Mouse (Mus musculus) left cerebral cortex, adult 18-20 months (tissue): ENCODE data around the gene Actr3. TPM values are rescaled to one million over a fixed set of nuclear protein-coding genes. Genes with fewer than 3 reads are reported as not detected.
A peak's percentile ranks its signal among the peaks of the same experiment; 100 is the strongest.
"Not testable (repeated sequence)": the region's sequence is repeated elsewhere in the genome, so short reads cannot be mapped to it uniquely, and the experiment has no call there.

Experiments used
- DNase-seq, 2 experiments: peaks; one replicate each; pipeline ENCODE4 v3.0.0; 2021 to 2022; ENCODE audit warnings: low spot score in 2 of 2, mixed read lengths in 1 of 2
- total RNA-seq, 2 experiments: library from RNA; stranded (reverse); gene quantifications; 2 replicates each; pipeline ENCODE4 v1.2.3; 2021

Gene Actr3
- total RNA-seq, 2 experiments from 2014 or later: 232 to 245 TPM

GRCm38 (mm10) chr1:125441251-125441650 is 5.7 kb upstream of the Actr3 start:
- no peak for DNase-seq

DNA sequence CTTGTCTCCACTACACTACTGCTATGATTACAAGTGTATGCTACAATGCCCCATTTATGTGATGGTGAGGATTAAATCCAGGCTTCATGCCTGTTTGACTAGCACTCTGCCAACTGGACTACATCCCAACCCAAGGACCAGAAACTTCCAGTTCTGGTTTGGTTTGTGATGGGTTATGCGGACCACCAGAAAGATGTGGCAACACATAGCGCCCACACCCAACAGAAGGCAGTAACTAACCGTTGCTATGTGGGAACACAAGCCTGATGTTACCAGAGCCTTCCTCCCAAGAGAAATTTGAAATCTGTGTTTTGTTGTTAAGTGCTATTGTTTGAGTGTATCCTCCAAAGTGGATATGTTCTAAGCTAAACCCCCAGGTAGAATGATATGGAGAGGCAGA is 4.0 kb upstream of the Actr3 start:
- DNase-seq: peak in 1 of 2 experiments; percentile 25

DNA sequence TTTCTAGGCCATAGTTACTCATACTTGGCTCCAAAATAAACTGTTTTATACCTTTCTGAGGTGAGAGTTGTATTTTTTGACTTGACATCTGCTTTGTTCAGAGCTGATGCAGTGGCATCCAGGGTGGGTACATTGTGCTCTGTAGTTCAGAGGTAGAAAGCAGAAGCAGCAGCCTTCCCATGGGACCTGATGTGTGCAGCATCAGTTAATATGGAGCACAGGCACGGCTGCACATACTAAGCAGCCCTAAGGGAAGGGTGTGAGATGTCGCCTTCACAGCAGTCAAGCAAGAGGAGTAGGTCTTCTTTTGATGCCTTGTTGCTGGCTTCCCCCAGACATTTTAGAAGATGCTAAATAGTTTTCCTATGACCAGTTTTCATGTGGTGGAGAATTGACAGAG is 3.3 kb upstream of the Actr3 start:
- DNase-seq: no peak

DNA sequence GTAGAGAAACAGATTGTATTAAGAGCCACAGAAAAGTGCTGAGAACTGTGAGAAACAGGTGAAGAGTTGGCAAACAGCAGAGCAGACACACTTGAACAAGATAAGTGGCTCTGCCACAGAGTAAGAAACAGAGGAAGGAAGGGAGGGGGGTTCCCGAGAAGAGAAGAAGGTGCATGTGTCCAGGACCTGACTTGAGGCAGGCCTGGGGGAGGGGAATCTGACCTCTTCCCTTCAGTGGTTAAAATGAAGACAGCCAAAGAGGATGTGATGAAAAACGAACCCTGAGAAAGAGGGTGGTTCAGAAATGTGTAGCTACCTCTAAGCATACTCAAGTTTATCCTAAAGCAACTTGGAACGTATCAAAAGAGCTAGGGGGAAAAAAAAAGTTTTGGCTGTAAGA is 2.4 kb upstream of the Actr3 start:
- DNase-seq: no peak

GRCm38 (mm10) chr1:125437161-125437560 is 1.6 kb upstream of the Actr3 start:
- no peak for DNase-seq

- DNase-seq: no peak
Measured at GRCm38 (mm10) chr1:125435018-125435368, 534 bp downstream of the Actr3 start.

DNA sequence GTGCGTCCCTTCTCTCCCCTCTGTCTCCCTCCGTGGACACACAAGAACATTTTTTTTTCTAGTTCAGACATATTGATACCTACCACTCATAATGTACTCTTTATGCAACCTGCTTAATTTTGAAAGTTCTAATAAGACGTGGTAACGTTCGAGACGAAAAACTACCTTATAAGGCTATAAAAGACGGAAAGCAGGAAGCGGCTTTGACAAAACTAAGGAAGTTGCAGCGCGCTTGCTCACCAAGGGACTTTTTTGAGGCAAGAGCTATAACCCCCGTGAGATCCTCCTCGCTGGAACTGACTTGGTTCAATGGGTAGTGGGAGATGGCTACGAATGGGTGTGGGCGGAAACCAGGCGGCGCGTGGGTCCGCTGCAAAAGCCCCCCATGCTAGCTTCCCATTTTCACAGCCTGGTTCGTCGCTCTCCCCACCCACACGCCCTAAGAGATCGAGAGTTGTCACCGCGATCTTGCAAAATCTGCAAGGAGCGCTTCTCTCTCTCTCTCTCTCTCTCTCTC is 984 bp downstream of the Actr3 start:
- DNase-seq: peak; percentile 18 to 35

GRCm38 (mm10) chr1:125431286-125431685 is 4.2 kb downstream of the Actr3 start:
- no peak for DNase-seq

GRCm38 (mm10) chr1:125430737-125431136 is 4.8 kb downstream of the Actr3 start:
- DNase-seq: no peak

GRCm38 (mm10) chr1:125429984-125430383 is 5.5 kb downstream of the Actr3 start:
- no peak for DNase-seq

GRCm38 (mm10) chr1:125428315-125428714 is 7.2 kb downstream of the Actr3 start:
- no peak for DNase-seq

- no peak for DNase-seq
Measured at GRCm38 (mm10) chr1:125426387-125427045, 9.0 kb downstream of the Actr3 start.

GRCm38 (mm10) chr1:125419906-125420305 is 15.6 kb downstream of the Actr3 start:
- no peak for DNase-seq

DNA sequence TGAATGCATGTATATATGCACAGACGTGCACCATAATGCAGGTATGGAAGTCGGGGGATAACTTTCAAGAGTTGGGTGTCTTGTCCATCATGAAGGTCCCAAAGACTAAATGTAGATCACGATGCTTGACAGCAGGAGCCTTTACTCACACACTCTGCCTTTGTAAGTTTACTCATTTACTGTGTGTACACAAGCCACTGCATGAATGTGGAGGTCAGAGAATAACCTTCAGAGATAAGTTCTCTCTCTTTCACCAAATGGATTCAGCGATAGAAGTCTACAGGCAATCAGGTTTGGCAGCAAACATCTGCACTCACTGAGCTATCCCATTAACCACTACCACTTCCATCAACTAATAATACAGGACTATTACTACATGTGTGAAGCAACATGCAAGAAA is 16.8 kb downstream of the Actr3 start:
- no peak for DNase-seq

DNA sequence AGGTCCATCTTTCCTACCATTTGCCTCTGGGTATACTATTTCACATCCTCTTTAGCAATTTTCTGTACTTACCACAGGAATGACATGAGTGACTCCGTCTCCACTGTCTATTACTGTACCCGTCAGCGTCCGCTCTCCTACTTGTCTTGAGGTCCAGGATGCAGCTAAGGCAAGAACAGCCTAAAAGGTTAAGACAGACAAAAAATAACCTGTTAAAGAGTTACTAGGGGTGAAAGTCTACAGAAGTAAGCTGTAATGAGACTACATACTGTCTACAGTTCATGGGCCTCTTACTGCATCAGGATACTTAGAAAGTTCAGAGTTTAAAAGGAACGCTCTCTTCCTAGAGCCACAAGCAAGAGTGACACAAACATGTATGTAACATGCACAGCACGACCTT is 28.3 kb downstream of the Actr3 start:
- no peak for DNase-seq

DNA sequence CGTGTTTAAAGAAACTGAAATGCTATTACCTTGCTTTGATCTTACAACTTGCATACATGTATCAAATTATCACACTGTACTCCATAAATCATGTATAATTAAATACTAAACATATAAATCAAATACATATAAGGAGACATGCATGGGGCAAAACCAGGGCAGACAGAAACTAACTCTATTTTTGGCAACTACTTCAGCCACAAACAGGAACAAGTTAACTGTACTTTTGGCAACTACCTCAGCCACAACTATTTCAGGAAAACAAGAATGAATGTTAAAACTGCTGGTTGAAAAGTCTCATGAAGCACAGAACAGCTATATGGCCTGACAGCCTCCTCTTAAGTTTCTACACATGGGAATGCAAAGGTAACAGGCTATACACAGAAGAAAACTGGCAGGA is 40.1 kb downstream of the Actr3 start:
- DNase-seq: no peak

DNA sequence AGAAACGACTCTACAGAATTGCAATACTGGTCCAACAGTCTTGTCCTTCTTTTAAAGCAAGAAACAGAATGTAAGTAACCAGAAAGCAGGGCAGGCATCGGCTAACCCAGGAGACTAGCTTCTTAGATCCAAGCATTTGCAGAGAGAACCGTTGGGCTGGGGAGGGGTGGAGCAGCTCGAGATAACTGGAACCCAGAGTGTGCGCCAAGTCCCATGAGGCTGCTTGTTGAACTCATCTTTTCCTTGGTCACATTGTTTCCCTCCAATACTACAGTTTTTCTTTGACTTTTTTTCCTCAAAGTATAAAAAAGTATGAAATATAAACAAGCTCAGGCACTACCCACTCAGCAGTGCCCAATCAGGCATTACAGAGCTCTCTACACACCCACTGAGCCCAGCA is 42.2 kb downstream of the Actr3 start:
- not testable (repeated sequence) for DNase-seq

GRCm38 (mm10) chr1:125390065-125390754 is 45.3 kb downstream of the Actr3 start:
- DNase-seq: not testable (repeated sequence)

DNA sequence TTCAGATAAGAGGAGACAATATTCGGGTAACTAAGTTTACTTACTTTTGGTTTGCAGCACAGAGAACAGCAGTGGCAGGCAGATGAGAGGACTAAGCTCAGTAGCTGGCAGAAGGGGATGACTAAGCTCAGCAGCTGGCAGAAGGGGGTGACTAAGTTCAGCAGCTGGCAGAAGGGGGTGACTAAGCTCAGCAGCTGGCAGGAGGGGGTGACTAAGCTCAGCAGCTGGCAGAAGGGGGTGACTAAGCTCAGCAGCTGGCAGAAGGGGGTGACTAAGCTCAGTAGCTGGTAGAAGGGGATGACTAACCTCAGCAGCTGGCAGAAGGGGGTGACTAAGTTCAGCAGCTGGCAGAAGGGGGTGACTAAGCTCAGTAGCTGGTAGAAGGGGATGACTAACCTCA is 45.9 kb downstream of the Actr3 start:
- not testable (repeated sequence) for DNase-seq

DNA sequence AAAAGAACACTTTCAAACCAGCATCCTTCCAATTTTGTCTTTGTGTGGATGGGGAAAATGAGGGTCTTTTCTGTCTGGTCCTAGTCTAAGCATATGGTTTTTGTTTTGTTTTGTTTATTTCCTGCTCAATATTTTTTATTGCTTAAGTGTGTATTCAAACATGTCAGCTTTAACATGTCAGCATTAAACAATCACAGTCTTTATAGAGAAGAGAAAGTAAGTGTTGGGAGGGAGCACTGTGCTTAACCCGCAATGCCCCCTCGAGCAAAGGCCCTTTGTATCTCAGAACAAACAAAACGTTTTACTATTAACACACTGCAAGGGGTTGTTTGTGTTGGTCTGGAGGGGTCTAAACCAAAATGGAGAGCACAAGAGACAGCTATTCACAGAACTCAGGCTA is 47.2 kb downstream of the Actr3 start:
- no peak for DNase-seq

DNA sequence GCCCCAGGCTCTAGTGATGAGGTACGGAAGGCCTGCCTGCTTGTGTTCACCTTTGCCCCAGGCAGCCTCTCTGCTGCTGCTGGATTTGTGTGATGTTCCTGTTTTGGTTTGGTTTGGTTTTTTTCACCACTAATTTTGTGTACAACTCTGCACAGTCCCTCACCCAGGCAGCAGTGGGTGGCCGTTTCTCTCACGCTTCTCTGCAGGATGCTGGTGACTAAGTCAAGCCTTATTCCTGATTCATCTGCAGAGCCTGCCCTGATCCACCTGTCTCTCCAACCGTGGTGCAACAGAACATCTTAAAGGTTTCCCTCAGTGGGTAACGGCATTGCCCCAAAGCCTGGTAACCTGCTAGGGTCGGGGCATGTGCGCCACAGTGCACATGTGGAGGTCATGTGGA is 49.3 kb downstream of the Actr3 start:
- DNase-seq: peak in 1 of 2 experiments; percentile 32

- no peak for DNase-seq
Measured at GRCm38 (mm10) chr1:125382622-125383021, 52.9 kb downstream of the Actr3 start.

GRCm38 (mm10) chr1:125378889-125379288 is 56.6 kb downstream of the Actr3 start:
- DNase-seq: no peak
